Mouse (Mus musculus) thymus, postnatal 25 days (tissue): Measurements from ENCODE around the gene Fgfr2.

Source experiments
- DNase-seq: peaks from one replicate; pipeline ENCODE4 v3.0.0; 2022

The Fgfr2 gene

DNA sequence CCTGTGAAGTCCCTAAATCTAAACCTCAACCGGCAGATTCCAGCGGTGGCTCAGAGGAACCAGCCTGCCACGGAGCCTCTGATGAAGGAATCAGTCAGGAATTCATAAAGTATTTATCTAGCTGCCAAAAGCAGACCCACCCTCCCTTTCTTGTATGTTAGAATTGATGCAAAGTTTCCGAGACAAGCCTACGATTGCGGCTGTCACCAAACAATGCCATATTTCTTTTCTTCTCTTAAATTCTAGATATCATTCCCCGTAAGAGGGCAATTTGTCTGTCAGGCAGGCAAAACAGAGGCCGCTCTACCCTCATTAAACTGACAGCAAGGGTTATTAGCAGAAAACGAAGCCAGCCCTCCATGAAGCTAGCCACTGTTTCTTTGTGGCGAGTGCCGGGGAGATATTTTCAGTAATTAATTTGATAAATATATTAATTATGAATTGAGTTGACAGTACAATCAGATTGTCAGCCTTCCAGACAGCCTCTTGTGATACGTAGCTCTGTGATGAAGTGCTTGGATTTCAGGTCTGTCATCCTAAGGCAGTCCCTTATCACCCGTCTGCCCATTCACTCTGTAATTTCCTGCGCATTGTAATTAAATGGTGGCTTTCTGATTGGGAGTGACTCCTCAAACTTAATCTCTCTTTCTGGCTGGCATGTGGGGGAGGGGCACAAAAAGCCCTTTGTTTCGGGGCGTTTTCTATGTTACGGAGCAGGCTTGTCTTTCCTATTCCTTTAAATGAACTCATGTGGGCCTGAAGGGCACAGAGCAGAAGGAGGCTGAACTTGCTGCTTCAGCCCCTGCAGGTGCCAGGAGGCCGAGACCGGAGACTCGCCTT lies 1276.9 kb downstream of the Fgfr2 start:
- no peak for DNase-seq

DNA sequence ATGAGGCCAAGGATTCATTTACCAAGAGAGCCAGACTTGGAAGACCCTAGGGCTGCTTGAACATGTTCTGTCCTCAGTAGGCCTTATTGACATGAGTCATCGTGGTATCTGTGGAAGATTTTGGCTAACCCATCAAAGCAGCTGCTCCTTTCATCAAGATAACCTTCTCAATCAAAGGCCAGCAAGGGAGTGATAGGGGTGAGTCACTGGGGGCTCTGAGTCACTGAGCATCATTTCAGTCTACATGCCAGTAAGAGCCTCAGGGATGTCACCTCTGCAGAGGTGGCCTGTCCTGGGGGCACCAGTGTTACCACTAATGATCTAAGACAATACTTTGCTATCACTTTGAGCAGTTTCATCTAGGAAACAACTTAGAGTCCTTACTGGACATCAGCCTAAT lies 1292.9 kb downstream of the Fgfr2 start:
- no peak for DNase-seq

DNA sequence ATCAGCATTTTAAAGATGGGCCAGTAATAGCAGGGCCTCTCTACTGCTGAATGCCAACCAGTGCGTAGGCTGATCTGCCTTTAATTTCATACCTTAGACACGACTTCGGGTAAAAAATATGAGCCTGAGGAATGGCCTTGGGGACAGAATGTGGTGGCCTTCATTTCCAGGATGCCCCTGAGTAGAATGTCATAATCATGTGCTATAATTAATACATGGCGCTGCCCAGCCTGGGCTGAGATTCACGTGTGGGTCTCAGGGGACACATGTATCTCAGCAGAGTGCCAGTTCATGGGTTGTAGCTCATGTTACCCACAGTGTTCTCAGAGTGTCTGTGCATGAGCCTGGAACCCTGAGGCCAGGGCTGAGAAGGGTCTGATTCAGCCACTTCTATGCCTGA lies 1296.3 kb downstream of the Fgfr2 start:
- no peak for DNase-seq

DNA sequence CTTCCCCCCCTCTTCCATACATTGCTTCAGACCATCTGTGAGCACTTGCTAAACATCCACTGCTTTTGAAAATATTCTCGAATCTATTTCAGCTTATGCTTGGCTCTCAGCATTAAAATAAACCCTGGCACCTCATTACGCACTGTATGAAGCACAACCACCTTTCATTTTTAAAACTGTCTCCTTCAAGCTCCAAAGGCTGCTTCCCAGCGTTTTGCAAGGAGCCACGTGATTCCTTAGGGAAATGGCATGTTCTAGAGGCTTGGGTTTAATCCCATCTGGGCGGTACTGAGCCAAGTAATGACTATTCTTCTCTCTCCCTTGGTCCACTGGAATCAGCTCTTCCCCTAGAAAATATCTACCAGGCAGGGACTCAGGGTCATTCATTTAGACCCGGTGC lies 1305.2 kb downstream of the Fgfr2 start:
- no peak for DNase-seq

DNA sequence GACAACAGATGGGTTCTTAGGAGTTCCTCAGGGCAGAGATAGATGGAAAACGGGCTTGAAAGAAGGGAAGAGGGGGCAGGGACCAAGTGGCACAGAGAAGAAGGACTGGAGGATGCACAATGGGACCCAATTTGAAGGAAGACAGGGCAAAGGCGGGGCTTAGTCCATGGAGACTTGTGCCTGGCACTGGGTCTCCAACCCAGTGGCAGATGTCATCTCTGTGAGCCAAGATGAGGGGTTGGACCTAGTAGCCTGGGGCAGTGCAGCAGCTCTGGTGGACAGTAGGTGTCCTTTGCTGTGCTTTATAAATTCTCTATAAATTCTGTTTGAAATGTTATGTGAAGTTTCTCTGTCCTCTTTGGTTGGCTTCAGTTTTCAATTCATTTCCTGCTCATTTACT lies 1306.5 kb downstream of the Fgfr2 start:
- DNase-seq: no peak

DNA sequence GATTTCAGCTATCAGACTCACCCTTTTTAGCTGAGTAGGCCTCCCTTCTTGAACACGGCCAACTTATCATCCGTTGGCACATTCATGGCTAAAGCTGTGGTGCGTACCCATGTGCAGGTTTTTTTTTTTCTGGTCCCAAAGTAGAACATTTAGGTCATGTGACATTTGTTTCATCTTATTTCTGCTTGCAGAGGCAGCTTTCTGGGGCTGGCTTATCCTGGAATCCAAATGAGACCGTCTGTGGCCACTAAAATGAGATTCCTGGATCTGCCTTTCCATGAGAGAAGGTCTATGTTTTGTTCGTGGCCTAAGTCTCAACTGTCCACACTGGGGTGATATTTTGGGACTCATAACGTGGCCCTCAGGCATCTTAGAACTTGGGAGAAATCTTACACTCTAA lies 1311.0 kb downstream of the Fgfr2 start:
- no peak for DNase-seq

DNA sequence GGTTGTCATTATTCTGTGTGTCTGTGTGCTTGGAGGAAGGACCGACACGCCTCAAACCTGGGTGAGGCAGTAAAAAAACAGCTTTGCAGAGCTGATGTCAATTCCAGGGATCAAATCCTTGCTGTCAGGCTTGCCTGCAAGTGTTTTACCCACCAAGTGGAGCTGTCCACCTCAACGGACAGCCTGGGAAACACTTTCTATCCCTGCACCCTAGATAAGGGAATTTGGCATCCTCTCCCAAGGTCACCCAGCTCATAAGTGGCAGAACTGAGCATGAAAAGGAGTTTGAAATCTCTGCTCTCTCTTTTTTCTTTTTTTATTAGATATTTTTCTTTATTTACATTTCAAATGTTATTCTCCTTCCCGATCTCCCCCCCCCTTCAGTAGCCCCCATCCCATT lies 1312.2 kb downstream of the Fgfr2 start:
- DNase-seq: no peak

DNA sequence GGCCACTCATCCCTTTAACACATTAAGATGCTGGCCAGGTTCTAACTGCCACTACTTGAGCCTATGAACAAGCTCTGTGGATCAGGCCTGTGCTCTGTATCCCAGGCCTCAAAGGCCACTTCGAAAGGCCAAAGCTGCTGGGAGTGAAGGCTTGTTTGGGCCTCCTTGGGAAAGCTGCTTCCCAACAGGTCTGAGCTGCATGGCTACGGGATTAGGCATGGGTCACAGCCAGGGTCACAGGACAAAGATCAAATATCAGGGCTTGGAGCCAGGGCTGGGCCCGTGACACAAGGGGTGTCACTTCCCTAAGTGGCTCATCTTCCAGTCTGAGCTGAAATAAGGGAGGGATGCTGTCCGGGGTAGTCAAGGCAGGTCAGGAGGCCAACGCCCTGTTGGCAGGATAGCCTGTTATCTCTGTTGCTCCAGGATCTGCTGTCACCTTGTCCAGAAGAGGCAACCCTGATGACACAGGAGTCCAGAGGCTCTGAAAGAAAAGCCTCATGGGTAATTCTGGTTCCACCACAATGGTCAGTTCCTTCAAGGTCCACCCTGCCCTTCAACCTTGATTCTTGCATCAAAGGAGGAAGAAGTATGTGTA lies 1313.5 kb downstream of the Fgfr2 start:
- DNase-seq: no peak

DNA sequence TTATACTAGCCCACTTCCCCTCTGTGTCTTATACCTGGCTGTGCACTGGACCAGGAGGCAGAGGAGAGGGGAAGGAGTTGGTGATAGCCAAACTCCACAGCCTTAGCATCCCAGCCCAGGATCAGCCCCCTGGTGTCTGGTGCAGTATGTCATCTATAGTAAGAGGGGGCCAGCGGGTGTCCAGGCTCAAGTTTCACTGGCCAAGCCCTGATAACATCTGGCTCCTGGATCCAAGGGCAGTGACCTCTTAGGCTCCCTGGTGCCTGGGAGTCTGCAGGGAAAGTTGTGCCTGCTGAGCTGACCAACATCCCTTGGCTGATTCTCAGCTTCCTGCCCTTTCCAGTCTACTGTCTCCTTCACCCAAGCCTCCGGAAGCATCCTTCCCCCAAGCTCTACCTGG lies 1315.9 kb downstream of the Fgfr2 start:
- DNase-seq: no peak

DNA sequence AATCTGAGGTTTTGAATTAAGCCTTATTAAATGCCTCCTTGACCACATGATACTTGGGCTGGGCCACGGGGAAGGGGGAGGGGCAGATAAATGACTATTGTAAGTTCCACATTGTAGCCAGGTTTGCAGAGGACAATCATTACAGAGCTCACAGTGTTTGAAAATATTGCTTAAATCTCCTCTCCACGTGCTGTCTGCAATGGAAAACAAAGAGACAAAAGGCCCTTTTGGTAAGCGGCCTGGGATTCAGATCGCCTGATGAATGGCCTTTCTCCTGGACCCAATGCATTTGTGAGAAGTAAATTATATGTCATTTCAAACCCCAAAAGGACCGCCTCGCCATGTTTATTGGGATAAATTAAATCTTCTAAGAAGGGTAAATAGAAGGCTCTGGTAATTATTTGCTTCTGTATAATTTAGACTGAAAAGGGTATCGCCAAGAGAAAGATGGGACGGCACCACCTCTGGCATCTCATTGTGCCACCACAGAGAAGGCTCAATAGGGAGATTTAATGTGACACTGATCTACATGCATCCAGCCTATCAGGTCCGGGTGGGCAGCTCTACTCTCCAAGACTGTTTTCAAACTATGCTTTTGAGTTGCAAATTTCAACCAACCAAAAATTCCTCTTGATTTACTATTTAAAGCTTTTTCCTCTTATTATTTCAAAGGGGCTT lies 1317.5 kb downstream of the Fgfr2 start:
- no peak for DNase-seq

GRCm38 (mm10) chr7:131800416-131801045 lies 1322.6 kb downstream of the Fgfr2 start:
- DNase-seq: peak; percentile 12

- no peak for DNase-seq
These were observed 1326.0 kb downstream of the Fgfr2 start for GRCm38 (mm10) chr7:131797161-131797560.

GRCm38 (mm10) chr7:131788595-131789206 lies 1334.4 kb downstream of the Fgfr2 start:
- DNase-seq: no peak

GRCm38 (mm10) chr7:131785721-131786120 lies 1337.4 kb downstream of the Fgfr2 start:
- no peak for DNase-seq

DNA sequence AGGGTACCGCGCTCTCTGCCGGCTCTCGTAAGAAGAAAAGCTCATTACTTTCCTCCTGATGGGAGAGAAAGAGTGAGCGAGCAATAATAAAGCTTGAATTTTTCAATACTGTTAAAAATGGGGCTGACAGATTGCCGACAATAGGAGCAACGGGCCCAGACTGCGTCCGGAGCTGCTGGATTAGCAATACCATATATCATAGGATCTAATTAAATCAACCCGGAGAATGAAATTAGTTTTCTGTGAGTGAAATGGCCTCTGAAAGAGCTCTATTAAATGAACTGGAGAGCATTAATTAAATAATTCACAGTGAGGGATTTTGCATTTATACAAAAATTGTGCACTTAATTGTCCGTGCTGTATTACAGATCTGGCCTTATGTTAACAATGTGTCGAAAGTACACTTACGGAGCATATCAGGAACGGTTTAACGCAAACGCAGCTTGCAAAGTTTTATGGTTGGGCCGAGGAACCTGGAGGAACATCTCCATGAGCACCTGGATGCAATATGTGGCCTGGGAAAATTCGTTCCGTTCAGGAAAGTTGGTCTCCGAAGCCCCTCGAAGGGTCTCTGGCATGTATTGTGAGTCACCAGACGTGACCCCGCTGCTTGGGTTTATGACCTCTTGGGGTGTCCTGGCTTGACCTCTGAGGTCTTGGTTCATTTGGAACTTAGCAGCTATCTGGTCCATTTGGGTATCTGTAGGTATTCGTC lies 1344.7 kb downstream of the Fgfr2 start:
- DNase-seq: no peak

- no peak for DNase-seq
These were observed 1345.5 kb downstream of the Fgfr2 start for GRCm38 (mm10) chr7:131777461-131778270.

DNA sequence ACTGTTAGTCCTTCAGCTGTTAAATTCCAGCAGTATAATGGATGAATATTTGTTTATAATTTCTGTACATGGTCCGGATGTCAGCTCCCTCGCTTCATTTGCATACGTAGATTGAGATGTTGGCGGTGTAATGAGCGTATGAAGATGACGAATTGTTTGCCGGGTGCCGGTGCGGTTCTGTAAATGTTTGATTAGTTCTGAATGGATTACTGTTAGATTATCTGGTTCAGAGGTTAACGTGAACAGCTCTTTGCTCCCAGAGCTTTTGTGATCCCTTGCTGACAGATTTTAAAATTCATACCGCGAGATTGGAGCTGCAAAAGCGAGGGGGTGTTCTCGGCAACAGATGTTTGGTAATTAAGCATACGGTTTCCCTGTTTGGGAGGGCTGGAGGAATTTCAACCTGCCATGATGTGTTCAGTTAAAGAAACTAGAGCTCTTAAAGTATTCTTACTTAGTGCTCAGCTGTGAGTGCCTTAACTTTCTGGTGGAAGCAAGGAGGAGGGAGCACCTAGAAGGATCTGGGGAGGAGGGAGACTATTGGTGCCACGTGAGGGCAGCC lies 1346.9 kb downstream of the Fgfr2 start:
- DNase-seq: no peak

GRCm38 (mm10) chr7:131757922-131758321 lies 1365.2 kb downstream of the Fgfr2 start:
- no peak for DNase-seq

GRCm38 (mm10) chr7:131747152-131748010 lies 1375.8 kb downstream of the Fgfr2 start:
- no peak for DNase-seq

GRCm38 (mm10) chr7:131746752-131747151 lies 1376.4 kb downstream of the Fgfr2 start:
- DNase-seq: no peak
